In genomic region chr11:117278514-117278913, GRCm38 (mm10) we compare ENCODE assay signal across 11 mouse cellular contexts.
DNase-seq lines count a peak whose midpoint lies in the region; ATAC-seq and TF ChIP-seq lines count a peak whose summit lies in the region.
"Had no signal": no experiment of that assay in that cellular context is flagged by ENCODE, and none has a peak within 500 bp of the region (broad histone marks: within the 10 kb centered on the region; RNA-seq: fewer than 3 reads in every experiment).

No protein-coding gene starts in this region.

- H3K27me3 ChIP-seq in kidney, embryonic 16.5 days (ENCODE audit: insufficient read depth, low read length): no peaks in the 10 kb centered on the region
- no peaks in the 10 kb centered on the region for H3K27me3 ChIP-seq in limb, embryonic 14.5 days (ENCODE audit: control insufficient read depth, insufficient read depth, low read length)
- H3K27me3 ChIP-seq: limb, embryonic 15.5 days had no signal

- 34% methylated on average over 13 of the region's 13 CpGs for WGBS in kidney, embryonic 16.5 days
- WGBS in limb, embryonic 14.5 days: 34% methylated on average over 13 of the region's 13 CpGs

- H3K4me2 ChIP-seq in kidney, embryonic 16.5 days (replicated peaks; ENCODE audit: low read depth, low read length): no peak overlapping the region
- no peak overlapping the region for H3K4me2 ChIP-seq in limb, embryonic 14.5 days (replicated peaks; ENCODE audit: low read depth, low read length, severe bottlenecking)
- H3K4me2 ChIP-seq: limb, embryonic 15.5 days had no signal

- DNase-seq in embryo, embryonic 10 days (ENCODE audit: low spot score): peak; percentile 51
- no peak for DNase-seq in embryo, embryonic 9.5 days (ENCODE audit: extremely low spot score)
- DNase-seq in kidney, adult 11 months: no peak
- peak; percentile 51 for DNase-seq in heart, adult 8-10 months (ENCODE audit: low spot score)
- no peak for DNase-seq in limb, embryonic 14.5 days (ENCODE audit: low spot score)
- DNase-seq in urinary bladder, adult 18-20 months (ENCODE audit: low spot score in 2 of 2): no peak
- DNase-seq: cerebellum, adult 18-20 months; forebrain, postnatal 0 days had no signal

- no peaks in the 10 kb centered on the region for H3K36me3 ChIP-seq in kidney, embryonic 16.5 days (ENCODE audit: insufficient read depth, low read length)
- peaks cover 8% of the 10 kb centered on the region for H3K36me3 ChIP-seq in limb, embryonic 14.5 days (ENCODE audit: control insufficient read depth, insufficient read depth, low read length)

- no peak for ATAC-seq in kidney, embryonic 16.5 days (ENCODE audit: low FRiP score, low TSS enrichment)
- no peak for ATAC-seq in limb, embryonic 14.5 days (ENCODE audit: low FRiP score, low read depth)
- no peak for ATAC-seq in granulocyte monocyte progenitor cell, adult 5-6 weeks (replicated peaks; ENCODE audit: poor library complexity, severe bottlenecking)
- ATAC-seq: forebrain, postnatal 0 days had no signal

- peak overlapping the region; percentile 5; the same call in 1 of the 2 replicates for H3K9ac ChIP-seq in kidney, embryonic 16.5 days (replicated peaks; ENCODE audit: low read length)
- peak overlapping the region; percentile 31; the same call in 1 of the 2 replicates for H3K9ac ChIP-seq in limb, embryonic 14.5 days (ENCODE audit: low read depth, low read length, severe bottlenecking)
- H3K9ac ChIP-seq: forebrain, postnatal 0 days; limb, embryonic 15.5 days had no signal

- peaks cover 82% of the 10 kb centered on the region for H3K4me1 ChIP-seq in kidney, embryonic 16.5 days (ENCODE audit: insufficient read depth, low read length)
- H3K4me1 ChIP-seq in limb, embryonic 14.5 days (ENCODE audit: control insufficient read depth, insufficient read depth, low read length): peaks cover 84% of the 10 kb centered on the region

- H3K4me3 ChIP-seq in kidney, embryonic 16.5 days (ENCODE audit: low read length): no peak overlapping the region
- no peak overlapping the region for H3K4me3 ChIP-seq in limb, embryonic 14.5 days (replicated peaks; ENCODE audit: low read length)
- H3K4me3 ChIP-seq: limb, embryonic 15.5 days had no signal

- H3K27ac ChIP-seq in kidney, embryonic 16.5 days (ENCODE audit: low read length): peak overlapping the region; percentile 54; the same call in 1 of the 2 replicates
- peak overlapping the region; percentile 26; the same call in 1 of the 2 replicates for H3K27ac ChIP-seq in limb, embryonic 14.5 days (replicated peaks; ENCODE audit: low read depth, low read length)

- no peaks in the 10 kb centered on the region for H3K9me3 ChIP-seq in kidney, embryonic 16.5 days (ENCODE audit: low read length)
- H3K9me3 ChIP-seq in limb, embryonic 14.5 days (ENCODE audit: control insufficient read depth, low read length): no peaks in the 10 kb centered on the region
- H3K9me3 ChIP-seq: limb, embryonic 15.5 days had no signal

- TF ChIP-seq POLR2A in limb, embryonic 14.5 days (IDR thresholded peaks at IDR 0.05; ENCODE audit: borderline replicate concordance, extremely low read depth, insufficient read depth, insufficient read length): no peak

Comparison
In these comparisons a context has a peak if more than half of its experiments do, and no peak if none do; other contexts are left out.
1. DNase-seq: peak in embryo, embryonic 10 days (single experiment) and heart, adult 8-10 months (single experiment); none in embryo, embryonic 9.5 days (single experiment), kidney, adult 11 months (single experiment), limb, embryonic 14.5 days (single experiment) and urinary bladder, adult 18-20 months (0 of 2).